Mouse (Mus musculus) lung, embryonic 15.5 days (tissue): ENCODE measurements at regions not wholly inside any gene's neighbourhood (a gene's known extent, or its start where the extent isn't known, plus 50 kb on each side); places are given as distances from the start of the nearest gene placed in this dataset.

Experiments used
- ATAC-seq: fragments of 200-750 bp; cut with Nextera tagmentation; 2 replicates; pipeline ENCODE4 v1.8.0; 2017; ENCODE audit warnings: moderate number of reproducible peaks, borderline replicate concordance; ENCODE audit not compliant: low FRiP score, low TSS enrichment; ENCODE audit errors: extremely low read depth
- H3K27ac ChIP-seq: fragments of 300-500 bp; sonication (generic); 2 replicates; pipeline ENCODE4 v1.5.1; 2015; ENCODE audit warnings: moderate library complexity, mild to moderate bottlenecking, inconsistent platforms
- H3K27me3 ChIP-seq: fragments of 300-500 bp; sonication (generic); 2 replicates; pipeline ENCODE4 v1.6.1; 2015; ENCODE audit warnings: inconsistent platforms
- H3K36me3 ChIP-seq: fragments of 300-500 bp; sonication (generic); 2 replicates; pipeline ENCODE4 v1.6.1; 2015; ENCODE audit warnings: inconsistent platforms
- H3K4me1 ChIP-seq: fragments of 300-500 bp; sonication (generic); 2 replicates; pipeline ENCODE4 v1.6.1; 2015; ENCODE audit warnings: inconsistent platforms
- H3K4me2 ChIP-seq: fragments of 300-500 bp; sonication (generic); 2 replicates; pipeline ENCODE4 v1.6.1; 2015; ENCODE audit warnings: inconsistent platforms, mild to moderate bottlenecking, moderate library complexity
- H3K4me3 ChIP-seq: fragments of 300-500 bp; sonication (generic); 2 replicates; pipeline ENCODE4 v1.5.1; 2015; ENCODE audit warnings: mild to moderate bottlenecking, inconsistent platforms
- H3K9ac ChIP-seq: fragments of 300-500 bp; sonication (generic); 2 replicates; pipeline ENCODE4 v1.6.1; 2015; ENCODE audit warnings: inconsistent platforms
- H3K9me3 ChIP-seq: fragments of 300-500 bp; sonication (generic); 2 replicates; pipeline ENCODE4 v1.6.1; 2016; ENCODE audit warnings: inconsistent platforms
- WGBS: fragments of 180-500 bp; shearing (Covaris S2); methylation state at CpG from one replicate; pipeline ENCODE4 v1.1.7; 2015; 5-methylcytosine and 5-hydroxymethylcytosine counted together

DNA sequence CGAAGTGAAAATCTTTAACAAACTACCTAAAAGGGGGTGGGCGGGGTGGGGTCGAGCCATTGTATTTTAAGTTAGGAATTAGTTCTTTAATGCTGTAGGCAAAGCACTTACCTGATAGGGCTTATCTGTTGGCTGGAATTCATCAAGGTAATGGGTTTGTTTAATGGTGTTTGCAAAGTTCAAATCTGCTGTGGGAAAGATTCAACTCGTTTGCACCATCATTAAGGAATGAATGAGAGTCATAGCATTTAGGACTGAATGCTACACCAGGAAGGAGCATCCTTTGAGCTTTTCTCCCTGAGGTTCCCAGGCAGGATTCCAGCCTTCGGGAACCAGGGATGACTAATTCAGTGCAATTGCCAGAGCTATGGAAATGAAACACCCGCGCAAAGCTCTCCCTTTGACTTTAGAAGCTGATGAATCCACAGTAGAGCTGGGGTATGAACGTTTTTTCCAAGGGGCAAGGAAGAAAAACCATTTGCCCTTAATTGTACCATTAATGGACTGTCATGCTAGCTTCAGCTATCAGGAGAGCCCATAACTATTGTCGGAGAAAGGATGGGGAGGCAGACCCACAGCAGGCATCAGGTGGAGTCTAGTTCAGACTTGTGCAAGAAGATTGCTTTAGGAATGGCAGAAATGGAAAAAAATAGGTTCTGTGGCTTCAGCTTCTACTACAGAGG, 57.3 kb upstream of the Cpm start:
- peak overlapping the region; percentile 40 for H3K4me3 ChIP-seq
- WGBS, result 16% methylated on average over 9 of the region's 9 CpGs
- no peak for ATAC-seq

GRCm38 (mm10) chr10:117570971-117571861, 58.1 kb upstream of the Cpm start:
- peaks cover 13% of the 10 kb centered on the region for H3K4me1 ChIP-seq
- peak overlapping the region; percentile 40 for H3K4me3 ChIP-seq
- H3K4me2 ChIP-seq, result peak overlapping the region; percentile 82
- no peak for ATAC-seq
- peak overlapping the region; percentile 37; the same call in 1 of the 2 replicates for H3K27ac ChIP-seq
- H3K36me3 ChIP-seq, result no peaks in the 10 kb centered on the region
- H3K9ac ChIP-seq, result peak overlapping the region; percentile 18
- under 1% methylated on average over 27 of the region's 27 CpGs for WGBS
- H3K9me3 ChIP-seq, result no peaks in the 10 kb centered on the region
- peaks cover 11% of the 10 kb centered on the region; the same call in 1 of the 2 replicates for H3K27me3 ChIP-seq

More for the DNA sequence above, 57.3 kb upstream of the Cpm start:
- H3K27ac ChIP-seq, result no peak overlapping the region
- H3K9me3 ChIP-seq, result no peaks in the 10 kb centered on the region
- peaks cover 13% of the 10 kb centered on the region for H3K4me1 ChIP-seq
- no peaks in the 10 kb centered on the region for H3K36me3 ChIP-seq
- H3K9ac ChIP-seq, result peak overlapping the region; percentile 18; the same call in 1 of the 2 replicates
- H3K27me3 ChIP-seq, result peaks cover 11% of the 10 kb centered on the region; the same call in 1 of the 2 replicates
- H3K4me2 ChIP-seq, result peak overlapping the region; percentile 82

DNA sequence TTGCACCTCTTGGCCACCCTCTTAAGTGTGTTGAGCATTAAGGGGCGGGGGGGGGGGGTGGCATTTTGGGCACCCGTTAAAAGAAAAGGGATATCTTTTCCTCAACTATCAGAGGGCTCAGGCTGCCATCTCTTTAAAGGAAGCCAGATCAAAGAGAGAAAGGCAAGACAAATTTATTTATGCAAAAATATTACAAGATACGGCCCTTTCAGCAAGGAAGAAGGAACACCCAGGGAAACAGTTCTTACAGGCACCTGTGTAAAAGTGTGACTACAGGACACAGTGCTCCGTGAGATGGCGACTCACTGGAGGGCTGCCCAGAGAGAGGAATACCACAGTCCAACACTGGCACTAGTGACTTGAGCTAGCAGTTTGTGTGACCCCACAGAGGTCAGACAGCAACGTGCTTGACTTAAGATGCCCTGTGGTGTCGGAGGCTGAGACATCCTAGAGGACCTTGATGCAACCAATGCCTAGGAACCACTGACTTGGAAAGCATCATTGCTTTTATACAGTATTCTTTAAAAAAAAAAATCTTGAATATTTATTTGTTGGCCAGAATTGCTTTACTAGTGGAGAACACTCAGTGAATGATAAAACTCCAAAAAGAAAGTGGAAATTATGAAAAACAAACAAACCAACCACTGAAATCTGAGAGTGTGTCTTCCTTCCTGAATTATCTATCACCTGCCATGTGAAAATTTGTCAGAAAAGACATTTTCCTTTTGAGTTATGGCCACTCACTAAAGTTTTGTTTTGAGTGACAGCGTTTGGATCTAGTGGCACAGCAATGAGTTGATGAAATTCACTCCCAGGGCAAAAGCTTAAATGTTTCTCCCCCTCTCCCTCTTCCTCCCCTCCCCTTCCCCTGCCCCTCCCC, 59.0 kb upstream of the Cpm start:
- WGBS, result 32% methylated on average over 8 of the region's 8 CpGs
- Histone ChIP-seq H3K27ac (no peak overlapping the region), H3K4me2 (peak overlapping the region; percentile 82; the same call in 1 of the 2 replicates), H3K36me3 (no peaks in the 10 kb centered on the region), H3K9ac (no peak overlapping the region), H3K9me3 (no peaks in the 10 kb centered on the region), H3K4me1 (peaks cover 13% of the 10 kb centered on the region), H3K4me3 (no peak overlapping the region), H3K27me3 (peaks cover 11% of the 10 kb centered on the region; the same call in 1 of the 2 replicates)
- ATAC-seq, result no peak

DNA sequence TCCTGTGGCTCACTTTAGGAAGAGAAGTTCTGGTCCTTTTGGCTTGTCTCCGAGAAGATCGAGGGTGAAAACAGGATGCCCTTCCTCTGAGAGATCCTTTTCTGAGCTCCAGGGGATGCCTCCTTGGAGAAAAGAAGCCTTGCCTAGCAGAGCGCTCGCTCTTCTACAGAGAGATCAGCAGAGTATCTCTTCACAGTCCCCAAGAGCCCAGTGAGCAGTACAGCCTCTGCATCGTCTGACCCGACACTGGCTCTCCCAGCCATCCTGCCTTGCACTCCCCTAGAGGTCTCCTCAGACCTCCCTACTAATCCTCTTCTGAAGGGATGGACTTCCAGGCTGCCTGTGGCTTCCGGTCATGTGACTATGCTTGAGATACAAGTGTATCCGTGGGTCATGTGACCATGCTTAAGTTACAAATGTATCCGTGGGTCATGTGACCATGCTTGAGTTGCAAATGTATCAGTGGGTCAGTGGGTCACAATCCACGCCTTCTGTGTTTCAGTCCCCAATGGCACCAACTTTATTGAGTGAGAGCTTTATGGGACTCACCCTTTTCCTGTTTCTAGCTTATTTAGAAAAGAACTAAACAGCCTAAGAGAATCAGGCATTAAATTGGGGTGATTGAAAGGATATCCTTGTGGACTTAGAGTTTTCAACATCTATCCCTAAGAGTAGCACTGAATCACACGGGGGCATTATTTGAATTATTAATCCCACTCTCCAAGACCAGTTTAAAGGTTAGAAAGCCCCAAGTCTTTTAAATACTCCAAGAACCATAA, 59.8 kb upstream of the Cpm start:
- 75% methylated on average over 11 of the region's 11 CpGs for WGBS
- no peak overlapping the region for H3K27ac ChIP-seq
- peaks cover 13% of the 10 kb centered on the region for H3K4me1 ChIP-seq
- no peaks in the 10 kb centered on the region for H3K36me3 ChIP-seq
- H3K9ac ChIP-seq, result no peak overlapping the region
- no peaks in the 10 kb centered on the region for H3K9me3 ChIP-seq
- no peak for ATAC-seq
- H3K4me3 ChIP-seq, result no peak overlapping the region
- H3K27me3 ChIP-seq, result peaks cover 11% of the 10 kb centered on the region; the same call in 1 of the 2 replicates
- H3K4me2 ChIP-seq, result no peak overlapping the region

- H3K27me3 ChIP-seq, result peaks cover 11% of the 10 kb centered on the region; the same call in 1 of the 2 replicates
- no peak overlapping the region for H3K27ac ChIP-seq
- peaks cover 13% of the 10 kb centered on the region for H3K4me1 ChIP-seq
- no peaks in the 10 kb centered on the region for H3K36me3 ChIP-seq
- H3K9me3 ChIP-seq, result no peaks in the 10 kb centered on the region
- no peak for ATAC-seq
- WGBS, result 84% methylated on average over 13 of the region's 13 CpGs
- no peak overlapping the region for H3K4me2 ChIP-seq
- H3K4me3 ChIP-seq, result no peak overlapping the region
- H3K9ac ChIP-seq, result no peak overlapping the region
Measured at GRCm38 (mm10) chr10:117568472-117569300, 60.6 kb upstream of the Cpm start.

GRCm38 (mm10) chr10:117568138-117568387, 61.2 kb upstream of the Cpm start:
- H3K36me3 ChIP-seq, result no peaks in the 10 kb centered on the region

DNA sequence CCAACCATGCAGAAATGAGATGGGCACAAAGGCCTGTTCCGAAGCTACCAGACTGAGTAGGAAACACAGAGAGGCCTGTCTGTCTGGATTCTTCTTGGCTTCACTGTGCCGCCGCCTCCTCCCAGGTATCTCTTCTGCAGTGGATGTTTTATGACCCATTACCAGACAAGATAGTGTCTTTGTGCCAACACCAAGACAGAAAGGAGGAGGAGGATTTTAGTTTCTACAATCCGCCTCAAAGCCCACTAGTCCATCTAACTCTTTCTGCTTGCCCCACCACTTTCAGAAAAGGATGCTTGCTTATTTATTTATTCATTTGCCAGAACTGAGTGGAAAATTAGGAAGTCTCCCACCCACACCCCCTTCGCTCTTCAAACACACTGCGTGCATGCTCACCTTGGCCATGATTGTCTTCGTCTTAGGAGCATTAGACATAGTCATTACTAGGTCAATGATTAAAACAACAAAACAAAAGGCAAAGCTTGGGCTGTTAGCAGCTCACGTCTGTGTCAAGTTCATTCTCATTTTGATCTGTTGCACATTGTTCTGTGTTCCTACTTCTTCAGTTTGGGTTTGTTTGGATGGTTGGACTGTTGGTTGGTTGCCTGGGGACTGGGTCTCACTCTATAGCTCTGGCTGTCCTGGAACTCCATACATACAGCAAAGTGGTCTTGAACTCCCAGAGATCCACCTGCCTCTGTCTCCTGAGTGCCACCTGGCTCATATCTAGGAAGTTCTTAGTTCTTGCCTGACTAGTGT, 61.7 kb upstream of the Cpm start:
- H3K27ac ChIP-seq, result no peak overlapping the region
- H3K36me3 ChIP-seq, result no peaks in the 10 kb centered on the region
- no peak overlapping the region for H3K4me3 ChIP-seq
- no peak for ATAC-seq
- no peak overlapping the region for H3K4me2 ChIP-seq
- H3K9ac ChIP-seq, result no peak overlapping the region
- WGBS, result 92% methylated on average over 8 of the region's 8 CpGs
- peaks cover 6% of the 10 kb centered on the region; the same call in 1 of the 2 replicates for H3K27me3 ChIP-seq
- peaks cover 13% of the 10 kb centered on the region for H3K4me1 ChIP-seq
- H3K9me3 ChIP-seq, result no peaks in the 10 kb centered on the region

More at GRCm38 (mm10) chr10:117568138-117568387, 61.2 kb upstream of the Cpm start:
- Histone ChIP-seq H3K27me3 (peaks cover 11% of the 10 kb centered on the region; the same call in 1 of the 2 replicates), H3K9ac (no peak overlapping the region), H3K4me1 (peaks cover 13% of the 10 kb centered on the region), H3K4me2 (no peak overlapping the region), H3K4me3 (no peak overlapping the region), H3K9me3 (no peaks in the 10 kb centered on the region), H3K27ac (no peak overlapping the region)
- WGBS, result 86% methylated on average over 3 of the region's 3 CpGs
- ATAC-seq, result no peak

DNA sequence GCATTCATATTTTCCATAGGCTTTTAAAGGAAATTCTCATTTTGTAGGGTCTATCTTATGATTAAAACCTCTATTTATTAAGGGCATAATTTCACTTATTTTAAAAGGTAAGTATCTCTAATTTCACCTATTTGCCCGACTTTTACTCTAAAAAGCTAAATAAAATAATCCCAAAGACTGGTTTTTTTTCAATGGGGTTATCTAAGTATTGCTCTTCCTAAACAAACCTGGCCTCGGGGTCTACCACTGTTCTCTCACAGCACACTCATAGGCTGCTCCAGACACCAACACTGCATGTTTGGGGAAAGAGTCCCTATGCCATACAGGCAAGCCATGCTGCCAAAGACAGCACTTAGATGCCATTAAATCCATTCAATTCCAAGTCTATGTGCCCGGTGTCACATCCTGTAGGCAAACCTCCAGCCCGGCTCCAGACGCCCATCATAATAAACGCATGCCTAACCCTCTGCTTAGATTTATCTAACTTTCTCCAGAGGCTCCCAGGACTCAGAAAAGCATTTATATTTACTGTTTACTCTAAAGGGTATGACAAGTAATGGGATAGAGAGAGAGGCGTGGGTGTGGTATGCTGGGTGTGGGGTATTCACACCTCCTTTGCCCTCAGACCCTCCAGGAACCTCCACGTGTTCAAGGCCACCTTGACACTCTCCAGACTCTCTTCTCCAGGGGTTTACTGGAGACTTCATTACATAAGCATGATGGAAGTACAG, 62.5 kb upstream of the Cpm start:
- H3K36me3 ChIP-seq, result no peaks in the 10 kb centered on the region
- ATAC-seq, result no peak
- 84% methylated on average over 8 of the region's 8 CpGs for WGBS
- no peak overlapping the region for H3K9ac ChIP-seq
- H3K27me3 ChIP-seq, result peaks cover under 1% of the 10 kb centered on the region; the same call in 1 of the 2 replicates
- H3K9me3 ChIP-seq, result no peaks in the 10 kb centered on the region
- H3K4me3 ChIP-seq, result no peak overlapping the region
- no peak overlapping the region for H3K27ac ChIP-seq
- H3K4me1 ChIP-seq, result peaks cover 8% of the 10 kb centered on the region
- H3K4me2 ChIP-seq, result no peak overlapping the region

- H3K9me3 ChIP-seq, result no peaks in the 10 kb centered on the region
- H3K4me2 ChIP-seq, result no peak overlapping the region
- no peak overlapping the region for H3K27ac ChIP-seq
- no peak overlapping the region for H3K9ac ChIP-seq
- no peak for ATAC-seq
- H3K36me3 ChIP-seq, result no peaks in the 10 kb centered on the region
- 82% methylated on average over 3 of the region's 3 CpGs for WGBS
- H3K4me1 ChIP-seq, result peaks cover 5% of the 10 kb centered on the region
- H3K4me3 ChIP-seq, result no peak overlapping the region
- no peaks in the 10 kb centered on the region for H3K27me3 ChIP-seq
Measured at GRCm38 (mm10) chr10:117566204-117566603, 63.1 kb upstream of the Cpm start.
